Mouse (Mus musculus) frontal cortex, adult 2 months (tissue): ENCODE data around the gene Cmbl. TPM values are rescaled to one million over a fixed set of nuclear protein-coding genes. Genes with fewer than 3 reads are reported as not detected.

ENCODE experiments used
- DNase-seq, 2 experiments: peaks; one replicate each; pipeline ENCODE4 v3.0.0; 2022; ENCODE audit warnings: low spot score in 1 of 2; ENCODE audit errors: extremely low spot score in 1 of 2
- polyA plus RNA-seq: library from polyadenylated mRNA; depleted of rRNA; stranded (reverse); fragments of >200 nt; gene quantifications from 2 replicates; pipeline ENCODE4 v1.2.3, GENCODE M21; 2012

The Cmbl gene
- polyA plus RNA-seq, 1 experiment: 22.7 TPM

- DNase-seq: no peak
These were observed 25.3 kb upstream of the Cmbl start for GRCm38 (mm10) chr15:31539643-31540512.

DNA sequence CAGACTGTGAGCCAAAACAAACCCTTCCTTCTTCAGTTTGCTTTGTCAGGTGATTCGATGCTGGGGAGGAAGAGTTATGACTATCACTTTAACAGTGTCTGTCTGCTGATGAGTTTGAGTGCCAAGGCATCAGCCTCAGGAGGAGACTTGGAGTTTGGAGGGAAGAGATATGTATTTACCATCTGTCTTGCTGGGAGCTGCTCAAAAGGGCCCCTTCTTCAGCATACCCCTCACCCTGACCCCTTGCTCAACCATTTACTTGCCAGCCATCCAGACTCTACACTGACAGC, 24.7 kb upstream of the Cmbl start:
- no peak for DNase-seq

DNA sequence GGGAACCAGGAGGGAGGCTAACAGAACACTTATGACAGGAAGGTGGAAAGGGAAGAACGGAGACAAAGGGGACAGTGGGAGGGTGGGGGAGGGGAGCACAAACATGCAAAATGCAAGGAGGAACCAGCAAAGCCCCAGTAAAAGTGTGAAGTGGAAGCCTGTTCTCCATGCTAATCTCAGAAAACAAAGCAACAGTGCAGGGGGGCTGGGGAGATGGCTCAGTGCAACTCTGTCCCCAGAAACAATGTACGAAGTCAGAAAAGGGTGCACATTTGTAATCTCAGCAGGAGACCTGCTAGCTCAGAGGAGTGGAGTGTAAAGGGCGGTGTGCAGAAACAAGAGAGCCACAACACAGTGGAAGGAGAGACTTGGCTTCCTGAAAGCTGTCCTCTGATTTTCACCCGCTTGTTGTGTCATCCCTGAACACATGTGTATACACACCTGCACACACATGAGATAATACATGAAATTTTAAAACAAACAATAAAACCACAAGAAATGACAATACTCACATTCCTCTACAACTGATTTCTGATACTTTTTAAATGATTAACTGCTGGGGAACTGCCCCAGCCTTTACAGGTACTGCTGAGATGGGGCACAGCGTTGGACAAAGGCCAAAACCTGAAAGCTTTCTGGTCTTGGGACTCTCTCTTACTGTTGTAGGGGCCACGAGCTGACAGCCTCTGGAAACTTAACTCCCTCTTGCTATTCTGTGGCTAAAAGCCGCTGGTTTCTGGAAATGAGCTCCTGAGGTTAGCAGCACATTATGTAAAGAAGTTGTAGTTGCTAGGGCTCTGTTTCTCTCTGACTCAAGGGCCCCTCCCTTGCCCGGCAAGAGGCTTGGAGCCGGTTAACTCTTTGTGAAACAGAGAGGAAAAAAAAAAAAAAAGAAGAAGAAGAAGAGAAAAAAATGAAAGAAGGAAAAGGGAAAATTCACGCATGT, 22.9 kb upstream of the Cmbl start:
- no peak for DNase-seq

DNA sequence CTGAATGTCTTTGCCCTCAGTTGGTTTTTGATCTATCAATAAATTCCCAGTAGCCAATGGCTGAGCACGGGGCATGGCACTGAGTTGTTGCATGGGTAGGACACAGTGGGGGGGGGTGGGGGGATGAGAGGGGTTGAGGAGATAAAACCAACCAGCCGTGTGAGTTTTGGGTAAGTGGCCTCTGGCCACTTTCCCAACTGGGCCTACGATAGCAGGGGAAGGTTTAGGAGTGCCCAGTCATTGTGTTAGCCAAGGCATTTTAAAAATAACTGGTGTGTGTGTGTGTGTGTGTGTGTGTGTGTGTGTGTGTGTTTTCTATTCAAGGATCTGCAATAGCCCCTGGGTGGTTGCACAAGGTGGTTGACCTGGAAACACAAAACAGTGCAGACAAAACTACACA, 21.9 kb upstream of the Cmbl start:
- no peak for DNase-seq

DNA sequence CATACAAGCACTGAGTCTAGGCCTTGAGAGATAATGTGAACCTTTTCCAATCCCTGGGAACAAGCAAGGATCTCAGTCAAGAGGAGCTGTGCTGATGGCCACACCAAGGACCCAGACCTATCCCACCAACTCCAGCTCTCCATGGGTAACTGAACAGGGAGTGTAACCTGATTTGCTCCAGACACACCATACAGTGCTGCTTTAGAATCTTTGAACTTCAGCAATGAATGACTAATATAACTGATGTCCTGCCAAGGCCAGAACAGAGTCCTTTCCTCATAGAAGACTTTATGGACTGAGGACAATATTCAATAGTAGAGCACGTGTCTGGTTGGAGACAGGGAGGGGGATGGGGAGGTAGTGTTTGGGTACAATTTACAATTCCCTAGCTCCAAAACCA, 20.1 kb upstream of the Cmbl start:
- no peak for DNase-seq

- DNase-seq: no peak
These were observed 18.9 kb upstream of the Cmbl start for GRCm38 (mm10) chr15:31546291-31546690.

- DNase-seq: no peak
These were observed 17.8 kb upstream of the Cmbl start for GRCm38 (mm10) chr15:31547421-31547820.

DNA sequence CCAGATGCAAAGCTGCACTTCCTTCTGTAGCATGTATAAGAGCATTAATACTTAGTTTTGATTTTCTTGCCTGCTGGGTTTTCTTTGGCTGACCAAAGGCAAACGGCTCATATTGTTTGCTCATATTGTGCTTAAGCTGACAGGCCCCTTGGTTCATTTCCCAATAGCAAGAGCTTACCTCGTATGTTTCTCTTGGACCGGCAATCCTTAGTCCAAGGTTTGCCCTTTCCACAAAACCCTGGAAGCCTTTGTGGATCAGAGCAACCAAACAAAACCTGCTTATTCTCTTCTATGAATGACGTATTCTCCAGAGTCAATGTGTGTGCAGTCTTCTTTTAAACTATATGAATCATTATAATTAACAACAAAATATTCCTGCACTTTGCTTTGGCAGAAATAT, 14.8 kb upstream of the Cmbl start:
- no peak for DNase-seq

GRCm38 (mm10) chr15:31554855-31555254, 10.3 kb upstream of the Cmbl start:
- no peak for DNase-seq

- DNase-seq: no peak
These were observed 3.8 kb upstream of the Cmbl start for GRCm38 (mm10) chr15:31561390-31561789.

DNA sequence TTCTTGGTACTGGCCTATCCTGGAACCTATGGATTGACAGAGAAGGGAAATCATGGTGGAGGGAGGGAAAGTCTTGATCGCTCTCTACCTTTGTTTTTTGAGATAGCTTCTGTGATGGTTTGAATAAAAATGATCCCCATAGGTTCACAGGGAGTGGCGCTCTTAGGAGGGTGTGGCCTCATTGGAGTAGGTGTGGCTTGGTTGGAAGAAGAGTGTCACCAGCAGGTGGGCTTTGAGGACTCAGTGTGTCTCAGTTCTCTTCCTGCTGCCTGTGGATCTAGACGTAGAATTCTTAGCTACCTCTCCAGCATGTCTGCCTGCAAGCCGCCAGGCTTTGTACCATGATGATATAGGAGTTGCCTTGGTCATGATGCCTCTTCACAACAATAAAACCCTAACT, 3.2 kb upstream of the Cmbl start:
- DNase-seq: no peak

DNA sequence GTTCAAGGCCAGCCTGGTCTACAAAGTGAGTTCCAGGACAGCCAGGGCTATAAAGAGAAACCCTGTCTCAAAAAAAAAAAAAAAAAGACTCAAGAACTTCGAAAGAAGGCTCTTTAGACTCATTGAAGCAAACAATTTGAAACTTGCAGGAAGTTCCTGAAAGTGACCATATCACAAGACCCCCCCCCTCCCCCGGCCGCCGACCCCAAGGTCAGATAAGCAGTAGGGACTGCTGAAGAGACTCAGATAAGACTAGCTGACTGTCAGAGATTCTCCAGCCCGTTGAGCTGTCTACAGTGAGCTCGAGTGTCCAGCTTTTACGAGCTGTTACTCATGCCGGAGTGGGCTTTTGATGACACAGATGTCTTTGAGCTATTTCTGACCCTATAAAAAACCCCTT, 2.3 kb upstream of the Cmbl start:
- no peak for DNase-seq

DNA sequence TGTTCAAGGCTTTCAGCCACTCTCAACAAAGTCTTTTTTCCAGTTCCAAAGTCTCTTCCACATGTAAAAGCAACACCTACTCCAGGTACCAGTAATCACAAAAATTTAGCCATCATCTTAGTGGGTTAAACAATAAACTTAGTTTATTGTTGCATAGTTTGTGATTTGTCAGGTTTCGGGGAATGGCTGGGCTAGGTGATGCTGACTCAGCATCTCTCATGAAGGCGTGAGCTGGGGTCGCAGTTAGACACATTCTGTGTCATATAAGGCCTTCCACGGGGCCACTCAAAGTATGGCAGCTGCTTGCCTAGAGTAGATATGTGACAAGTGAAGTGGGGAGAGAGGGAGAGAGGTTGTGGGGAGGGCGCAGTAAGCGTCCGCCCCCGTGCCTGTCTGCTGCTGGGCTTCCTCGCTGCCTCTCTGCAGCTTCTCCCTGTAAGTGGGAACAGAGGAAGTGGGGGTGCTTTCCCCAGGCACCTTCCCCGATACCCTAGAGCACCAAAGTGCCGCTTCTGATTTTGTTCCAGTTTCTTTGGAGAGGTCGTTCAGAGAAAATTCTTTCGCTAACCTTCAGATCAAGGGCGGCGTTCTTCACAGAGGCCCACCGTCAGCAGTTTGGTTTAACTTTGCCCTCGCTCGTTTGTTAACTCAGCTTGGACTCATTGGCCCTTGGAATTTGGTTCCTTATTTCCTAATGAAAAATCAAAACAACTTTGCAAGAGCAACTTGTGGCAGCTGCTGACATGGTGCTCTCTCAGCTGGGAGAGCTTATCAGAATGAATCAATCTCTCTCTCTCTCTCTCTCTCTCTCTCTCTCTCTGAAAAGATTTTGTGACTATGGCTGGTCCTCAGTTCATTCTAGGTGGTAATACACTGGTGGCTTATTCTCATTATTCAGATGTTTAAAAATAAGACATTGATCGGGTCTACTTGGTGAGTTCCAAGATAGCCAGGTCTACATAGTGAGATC, 1.3 kb upstream of the Cmbl start:
- no peak for DNase-seq

DNA sequence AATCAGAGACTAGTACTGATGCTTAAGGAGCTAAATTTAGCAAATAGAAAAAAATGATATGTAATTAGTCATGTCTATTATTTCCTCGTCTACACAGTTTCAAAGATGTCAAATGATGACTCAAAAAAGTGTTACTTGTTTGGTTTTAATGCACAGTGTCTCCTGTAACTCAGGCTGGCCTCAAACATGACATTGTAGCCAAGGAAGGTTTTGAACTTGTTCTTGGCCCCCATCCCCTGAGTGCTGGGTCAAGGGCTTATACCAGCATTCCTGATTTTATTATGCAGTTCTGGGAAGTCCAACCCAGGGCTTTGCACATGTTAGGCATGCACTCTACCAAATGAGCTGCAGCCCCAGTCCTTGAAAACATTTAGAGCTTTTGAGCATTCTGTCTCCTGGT, 597 bp downstream of the Cmbl start:
- no peak for DNase-seq

DNA sequence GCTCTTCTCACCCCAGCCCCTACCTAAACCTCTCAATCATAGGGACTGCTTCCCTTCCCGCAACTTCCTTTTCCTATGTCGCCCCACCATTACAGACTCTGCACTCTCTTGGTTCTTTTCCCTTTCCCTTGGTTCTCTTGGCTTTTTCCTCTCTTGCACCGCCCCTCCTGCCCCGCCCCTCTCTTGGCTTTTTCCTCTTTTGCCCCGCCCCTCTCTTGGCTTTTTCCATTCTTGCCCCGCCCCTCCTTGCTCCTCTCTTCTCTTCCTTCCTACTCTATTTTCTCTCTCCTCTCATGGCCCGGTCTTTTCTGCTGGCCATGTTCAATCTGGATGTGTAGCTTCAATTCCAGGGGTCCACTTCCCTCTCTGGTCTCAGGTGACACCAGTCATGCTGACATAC, 2.2 kb downstream of the Cmbl start:
- no peak for DNase-seq

- DNase-seq: no peak
These were observed 3.4 kb downstream of the Cmbl start for GRCm38 (mm10) chr15:31568581-31568996.

DNA sequence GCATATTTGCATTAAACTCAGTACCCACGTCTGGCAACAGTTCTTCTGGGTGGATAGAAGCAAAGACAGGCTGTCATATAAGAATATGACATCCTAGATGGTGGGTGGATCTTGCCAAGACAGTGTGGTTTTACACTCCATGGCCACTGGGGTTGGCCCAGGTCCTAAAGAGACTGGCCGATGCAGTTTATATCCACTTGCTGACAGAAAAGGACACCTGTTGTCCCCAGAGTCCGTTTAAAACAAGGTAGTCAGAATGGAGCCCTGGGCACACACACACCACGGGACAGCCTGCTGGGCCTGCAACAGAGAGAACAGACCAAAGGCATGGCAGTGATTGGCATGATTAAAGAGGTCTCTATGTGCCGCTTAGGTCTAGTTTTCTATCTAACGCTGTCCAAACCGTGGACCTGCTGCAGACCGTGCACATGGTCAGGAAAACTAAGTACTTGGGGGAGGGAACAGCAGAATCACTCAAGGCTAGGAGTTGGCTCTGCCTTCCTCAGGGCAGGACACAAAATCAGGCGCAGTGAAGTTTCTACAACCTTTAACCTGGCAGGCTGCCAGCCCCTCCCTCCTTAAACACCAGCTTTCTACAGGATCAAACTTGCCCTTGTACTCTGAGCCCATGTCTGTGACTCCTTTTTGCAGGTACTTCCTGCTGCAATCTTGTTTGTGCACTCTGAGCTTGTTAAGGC, 4.3 kb downstream of the Cmbl start:
- DNase-seq: no peak

DNA sequence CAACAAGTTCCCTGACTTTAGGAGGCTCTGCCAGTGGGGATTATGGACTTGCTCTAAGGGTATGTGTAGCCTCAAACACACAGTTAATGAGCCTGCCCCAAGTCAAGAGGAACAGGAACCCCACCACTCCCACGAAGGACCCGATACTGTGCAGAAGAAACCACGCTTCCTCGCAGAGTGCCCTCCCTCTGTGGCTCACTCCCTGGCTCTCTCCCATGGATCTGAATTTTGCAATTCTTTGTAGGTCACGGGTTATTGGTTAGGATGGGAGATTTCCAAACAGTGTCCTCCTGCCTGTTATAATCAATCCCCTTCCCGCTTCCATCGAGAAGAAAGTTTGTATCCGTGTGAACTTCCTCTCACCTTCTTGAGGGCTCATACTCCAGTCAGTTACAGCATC, 5.8 kb downstream of the Cmbl start:
- no peak for DNase-seq

- peak in 1 of 2 experiments; percentile 61 for DNase-seq
These were observed 6.9 kb downstream of the Cmbl start for GRCm38 (mm10) chr15:31571906-31572722.
